Mouse (Mus musculus) kidney, adult 8-10 months (tissue): ENCODE measurements around the gene Kctd13.
"Not testable (repeated sequence)": the region's sequence is repeated elsewhere in the genome, so short reads cannot be mapped to it uniquely, and the experiment has no call there.

Experiments
- DNase-seq, 2 experiments: peaks; one replicate each; pipeline ENCODE4 v3.0.0; 2022

Gene Kctd13

GRCm38 (mm10) chr7:126928384-126929037 is at the start of gene Kctd13:
Gene Kctd13 (plus strand): TSS chr7:126928879.
- DNase-seq: peak; percentile 89 to 92

- DNase-seq: peak; percentile 54 to 62
Observed at GRCm38 (mm10) chr7:126881040-126881439, 47.6 kb upstream of the Kctd13 start.

DNA sequence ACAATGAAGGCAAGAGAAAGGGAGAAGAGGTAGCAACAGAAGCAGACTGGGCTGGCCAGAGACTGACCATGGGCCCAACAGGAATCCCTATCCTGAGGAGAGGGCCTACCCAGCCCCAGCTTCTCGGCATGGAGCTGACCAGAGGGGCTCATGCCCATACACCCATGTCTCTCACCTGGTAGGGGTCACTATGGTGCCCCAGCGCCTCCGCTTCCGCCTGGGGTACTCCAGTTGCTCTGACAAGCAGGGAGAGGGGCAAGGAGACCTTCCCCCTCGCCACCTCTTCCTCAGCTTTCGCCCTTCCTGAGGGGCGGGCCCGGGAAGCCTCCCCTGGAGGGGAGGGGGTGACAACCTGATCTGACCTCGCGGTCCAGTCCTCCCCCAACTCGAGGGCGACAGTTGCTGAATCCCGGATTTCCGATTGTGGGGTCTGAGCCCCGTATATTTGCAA is 44.9 kb upstream of the Kctd13 start:
- no peak for DNase-seq

- DNase-seq: peak; percentile 98 to 99
Observed at GRCm38 (mm10) chr7:126884286-126885164, 44.2 kb upstream of the Kctd13 start, which contains the start of gene Taok2. Gene Taok2 (minus strand): TSS chr7:126884703.

DNA sequence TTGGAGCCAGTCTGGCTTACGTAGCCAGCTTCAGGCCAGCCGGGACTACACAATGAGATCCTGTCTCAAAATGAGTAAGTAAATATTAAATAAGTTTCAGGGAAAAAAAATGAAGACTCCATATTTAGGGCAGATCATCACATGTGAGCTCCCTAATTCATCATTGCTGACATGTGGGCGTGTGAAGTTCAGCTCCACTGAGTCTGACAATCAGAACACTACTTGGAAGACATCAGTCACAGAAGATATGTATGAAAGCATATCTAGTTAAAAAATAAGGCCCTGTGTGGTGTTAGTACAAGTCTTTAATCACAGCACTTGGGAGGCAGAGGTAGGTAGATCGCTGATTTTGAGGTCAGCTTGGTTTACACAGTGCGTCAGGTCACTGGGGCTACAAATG is 41.4 kb upstream of the Kctd13 start:
- DNase-seq: no peak

DNA sequence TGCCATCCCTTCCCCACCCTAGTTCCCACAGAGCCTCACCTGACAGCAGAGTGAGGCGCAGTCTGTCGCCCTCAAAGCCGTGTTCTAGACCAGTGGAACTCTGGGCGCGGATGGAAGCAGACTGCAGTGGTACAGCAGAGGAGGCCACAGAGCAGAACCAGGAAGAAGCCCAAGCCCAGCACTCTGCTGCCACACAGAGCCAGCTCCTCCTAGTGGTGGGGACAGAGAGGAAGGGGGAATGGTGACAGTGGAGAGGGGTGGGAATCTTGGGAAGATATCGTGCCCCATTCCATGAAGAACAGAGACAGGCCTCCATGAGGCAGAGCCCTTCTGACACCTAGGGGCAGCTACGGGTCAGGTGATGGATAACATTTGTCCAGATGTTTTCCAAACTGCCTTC is 39.8 kb upstream of the Kctd13 start:
- DNase-seq: peak in 1 of 2 experiments; percentile 28

DNA sequence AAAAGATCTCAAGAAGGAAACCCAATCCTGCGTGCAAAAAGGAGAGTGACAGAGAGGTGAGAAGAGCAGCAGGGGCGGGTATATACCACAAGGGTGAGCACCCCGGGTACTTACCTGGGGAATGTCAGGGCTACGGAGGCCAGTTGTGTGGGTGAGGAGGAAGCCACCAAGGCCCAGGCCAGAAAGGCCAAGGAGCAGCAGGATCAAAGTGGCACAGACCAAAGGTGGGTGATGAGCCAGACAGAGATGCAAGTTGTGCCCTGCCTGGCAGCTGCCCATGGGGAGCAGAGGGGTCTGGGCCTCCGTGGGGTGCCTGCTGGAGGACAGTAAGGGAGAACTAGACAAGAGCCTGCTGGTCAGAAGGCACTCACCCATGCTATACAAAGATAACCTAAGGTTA is 31.8 kb upstream of the Kctd13 start:
- DNase-seq: no peak

DNA sequence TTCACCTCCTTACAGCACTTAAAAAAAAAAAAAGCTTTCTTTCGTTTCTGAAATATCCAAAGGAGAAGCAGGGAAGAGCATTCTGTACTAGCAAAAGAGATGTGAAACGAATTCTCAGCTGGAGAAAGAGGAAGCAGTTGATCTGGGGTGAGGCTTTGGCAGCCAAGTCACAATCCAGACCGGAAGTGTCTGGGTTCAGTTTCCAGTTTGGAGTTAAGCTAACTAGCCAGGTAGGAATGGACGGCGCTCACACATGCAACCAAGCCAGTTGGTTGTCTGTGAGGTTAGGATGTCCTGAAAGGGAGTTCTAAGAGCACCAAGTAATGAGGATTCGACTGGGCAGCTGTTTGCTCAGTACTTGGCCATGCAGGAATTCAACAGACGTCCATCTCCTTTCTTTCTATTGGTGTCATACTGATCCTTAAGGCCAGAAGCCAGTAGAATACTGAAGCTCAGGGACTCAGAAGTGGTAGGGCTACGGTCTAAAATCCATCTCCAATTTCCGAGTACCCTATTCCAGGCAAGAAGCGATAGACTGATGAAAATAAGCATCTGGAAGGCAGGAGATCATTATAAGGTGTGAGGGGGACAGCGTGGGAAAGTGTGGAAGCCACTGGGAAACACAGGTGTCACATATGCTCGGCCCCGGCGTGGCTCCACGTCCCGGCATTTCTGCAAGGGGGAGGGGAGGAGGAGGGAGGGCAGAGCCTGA is 31.1 kb upstream of the Kctd13 start:
- DNase-seq: peak in 1 of 2 experiments; percentile 30

- DNase-seq: peak; percentile 93 to 96
Observed at GRCm38 (mm10) chr7:126898102-126898990, 30.3 kb upstream of the Kctd13 start.

DNA sequence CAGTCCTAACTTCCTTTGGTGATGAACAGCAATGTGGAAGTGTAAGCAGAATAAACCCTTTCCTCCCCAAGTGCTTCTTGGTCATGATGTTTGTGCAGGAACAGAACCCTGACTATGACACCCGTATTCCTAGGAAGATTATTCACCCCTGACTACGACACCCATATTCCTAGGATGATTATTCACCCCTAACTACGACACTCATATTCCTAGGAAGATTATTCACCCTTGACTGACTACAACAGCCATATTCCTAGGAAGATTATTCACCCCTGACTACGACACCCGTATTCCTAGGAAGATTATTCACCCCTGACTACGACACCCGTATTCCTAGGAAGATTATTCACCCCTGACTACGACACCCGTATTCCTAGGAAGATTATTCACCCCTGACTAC is 28.9 kb upstream of the Kctd13 start:
- DNase-seq: not testable (repeated sequence)

GRCm38 (mm10) chr7:126905590-126905989 is 23.1 kb upstream of the Kctd13 start:
- DNase-seq: no peak

GRCm38 (mm10) chr7:126914844-126915243 is 13.8 kb upstream of the Kctd13 start:
- DNase-seq: no peak

DNA sequence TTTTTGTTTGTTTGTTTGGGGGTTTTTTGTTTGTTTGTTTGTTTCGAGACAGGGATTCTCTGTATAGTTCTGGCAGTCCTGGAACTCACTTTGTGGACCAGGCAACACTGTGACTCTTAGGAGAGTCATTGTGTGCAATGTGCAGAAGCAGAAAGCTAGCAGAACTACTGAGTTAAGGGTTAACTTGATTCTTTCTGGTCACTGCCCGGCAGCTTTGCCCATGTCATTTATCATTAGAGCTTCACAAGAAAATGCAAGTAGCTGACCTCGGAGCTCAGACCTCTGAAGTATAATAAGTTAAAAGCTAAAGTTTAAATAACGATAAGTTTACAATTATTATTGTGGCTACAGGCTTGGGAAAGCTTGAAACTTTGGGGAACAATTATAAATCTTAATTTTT is 10.3 kb upstream of the Kctd13 start:
- peak; percentile 35 to 48 for DNase-seq

GRCm38 (mm10) chr7:126919973-126920372 is 8.7 kb upstream of the Kctd13 start:
- DNase-seq: no peak

GRCm38 (mm10) chr7:126921563-126921962 is 7.1 kb upstream of the Kctd13 start:
- peak; percentile 69 to 76 for DNase-seq

DNA sequence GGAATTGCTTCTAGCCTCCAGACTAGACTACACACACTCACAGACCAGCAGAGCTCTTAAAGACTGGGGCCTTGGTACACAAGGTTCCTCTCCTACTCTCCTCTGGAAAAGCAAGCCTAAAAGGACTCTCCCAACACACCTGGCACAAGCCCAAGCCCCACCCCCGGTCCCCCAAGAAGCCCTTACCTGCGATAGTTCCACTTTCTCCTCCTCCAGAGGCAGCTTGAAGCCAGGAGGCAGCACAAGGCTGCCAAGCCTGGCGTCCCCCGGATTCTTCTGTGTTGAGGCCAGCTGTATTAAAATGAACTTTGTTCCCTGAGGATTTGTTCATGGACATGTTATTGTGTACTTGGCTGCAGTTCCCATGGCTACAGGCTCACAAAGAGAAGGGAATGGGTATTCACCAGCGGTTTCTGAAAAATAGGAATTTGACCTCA is 6.0 kb upstream of the Kctd13 start, which contains the start of gene Tmem219:
TSS of gene Tmem219 (minus strand) at position 294 of the 437 bp plus-strand sequence.
- DNase-seq: peak; percentile 90 to 92

DNA sequence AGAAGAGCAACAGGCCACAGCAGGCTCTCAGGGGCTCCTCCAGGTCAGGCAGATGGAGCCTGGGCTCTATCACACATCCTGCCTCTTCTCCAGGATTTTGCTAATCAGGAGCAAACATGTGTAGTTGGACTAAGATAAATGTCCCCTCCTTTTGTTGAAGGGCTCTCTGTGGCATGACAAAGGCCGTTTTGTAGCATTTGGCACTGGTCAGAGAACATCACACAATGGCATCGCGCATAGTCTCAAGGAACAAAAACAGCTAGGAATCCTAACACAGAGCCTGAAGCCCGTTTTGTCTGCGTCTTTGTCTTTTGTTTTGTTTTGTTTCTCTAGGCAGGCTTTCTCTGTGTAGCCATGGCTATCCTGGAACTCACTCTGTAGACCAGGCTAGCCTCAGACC is 4.7 kb upstream of the Kctd13 start:
- DNase-seq: no peak

GRCm38 (mm10) chr7:126926299-126926698 is 2.4 kb upstream of the Kctd13 start:
- DNase-seq: no peak

DNA sequence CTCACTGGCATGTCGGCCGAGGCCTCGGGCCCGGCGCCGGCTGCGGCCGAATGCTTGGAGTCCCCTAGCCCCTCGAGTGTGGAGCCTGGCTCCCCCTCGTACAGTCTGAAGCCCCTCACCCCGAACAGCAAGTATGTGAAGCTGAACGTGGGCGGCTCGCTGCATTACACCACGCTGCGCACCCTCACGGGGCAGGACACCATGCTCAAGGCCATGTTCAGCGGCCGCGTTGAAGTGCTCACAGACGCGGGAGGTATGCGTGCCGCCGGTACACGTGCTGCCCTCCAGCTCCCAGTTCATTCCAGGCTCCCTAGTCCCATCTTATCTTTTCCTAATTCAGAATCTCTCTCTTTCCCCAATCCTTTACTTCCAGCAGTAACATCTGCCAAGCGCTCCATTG is 367 bp downstream of the Kctd13 start:
- peak in 1 of 2 experiments; percentile 16 for DNase-seq

DNA sequence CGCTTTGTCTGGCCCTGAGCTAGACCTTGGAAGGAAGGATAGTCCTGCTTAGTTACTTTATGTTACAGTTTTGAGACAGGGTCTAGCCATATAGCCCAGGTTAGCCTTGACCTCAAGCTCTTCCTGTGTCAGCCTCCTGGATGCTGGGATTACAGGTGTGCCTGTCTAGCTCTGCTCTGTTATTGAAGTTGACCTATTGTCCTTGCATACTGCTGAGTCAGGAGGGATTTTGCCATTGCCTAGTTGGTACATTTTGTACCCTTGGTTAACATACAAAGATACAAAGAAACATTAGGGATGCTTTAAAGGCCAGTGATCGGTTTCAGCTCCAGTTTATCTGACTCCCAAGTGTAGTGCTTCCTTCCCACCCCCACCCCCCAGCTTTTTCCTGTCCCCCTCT is 4.0 kb downstream of the Kctd13 start:
- DNase-seq: no peak

DNA sequence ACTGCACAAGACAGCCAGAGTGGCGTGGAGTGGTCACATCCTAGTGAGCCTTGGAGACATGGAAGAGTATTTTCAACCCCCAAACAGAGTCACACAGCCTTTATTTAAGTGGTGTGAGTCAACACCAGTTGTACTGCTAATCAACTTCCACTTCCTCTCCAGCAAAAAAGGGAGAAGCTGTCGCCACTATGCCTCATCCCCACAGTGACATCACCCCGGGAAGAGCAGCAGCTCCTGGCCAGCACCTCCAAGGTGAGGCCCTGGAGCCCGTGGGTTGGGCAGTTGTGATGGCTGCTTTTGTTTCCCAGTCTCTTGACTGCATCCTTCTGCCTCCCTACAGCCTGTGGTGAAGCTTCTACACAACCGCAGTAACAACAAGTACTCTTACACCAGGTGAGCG is 12.5 kb downstream of the Kctd13 start:
- no peak for DNase-seq

GRCm38 (mm10) chr7:126941801-126942200 is 13.1 kb downstream of the Kctd13 start:
- no peak for DNase-seq
